Mouse (Mus musculus) lung, adult 2 months (tissue): ENCODE measurements around the gene Arhgap24.

Source experiments
- CTCF ChIP-seq: fragments of 200-500 bp; IDR thresholded peaks from 2 replicates; pipeline ENCODE4 v1.5.1; 2011; ENCODE audit warnings: mild to moderate bottlenecking, low read length, control low read depth; ENCODE audit not compliant: insufficient read depth
- POLR2A ChIP-seq: fragments of 200-500 bp; IDR thresholded peaks from 2 replicates; pipeline ENCODE4 v1.6.1; 2011; ENCODE audit warnings: low read depth, mild to moderate bottlenecking, control low read depth, low read length, borderline replicate concordance; ENCODE audit errors: extremely low read depth

GRCm38 (mm10) chr5:102576750-102577149, 95.6 kb downstream of the Arhgap24 start:
- TF ChIP-seq CTCF: no peak
- TF ChIP-seq POLR2A: no peak
